ENCODE assay signal across 20 mouse cellular contexts in the genomic region with DNA sequence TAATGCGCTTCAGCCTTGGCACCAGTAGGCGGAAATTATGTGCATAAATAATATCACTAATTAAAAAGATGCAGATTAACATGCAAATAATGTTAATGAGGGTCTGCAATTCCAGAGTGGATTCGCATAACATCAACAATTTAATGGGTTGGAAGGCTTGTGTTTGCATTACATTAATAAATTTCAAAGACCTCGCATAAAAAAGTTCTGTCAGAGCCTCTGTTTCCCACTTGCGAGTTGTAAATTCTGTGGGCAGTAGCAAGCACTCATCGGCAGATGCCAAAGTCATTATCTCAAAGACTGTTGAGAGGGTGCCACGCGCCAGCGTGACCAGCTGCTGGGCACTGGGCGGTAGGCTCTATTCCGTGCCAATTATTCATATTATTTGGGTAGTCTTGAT.
DNase-seq lines count a peak whose midpoint lies in the region; ATAC-seq lines count a peak whose summit lies in the region.
"Had no signal": no experiment of that assay in that cellular context is flagged by ENCODE, and none has a peak within 500 bp of the region (broad histone marks: within the 10 kb centered on the region; RNA-seq: fewer than 3 reads in every experiment).

No protein-coding gene starts in this region.

- H3K9ac ChIP-seq in forebrain, embryonic 14.5 days (ENCODE audit: low read length) = no peak overlapping the region
- H3K9ac ChIP-seq in forebrain, embryonic 11.5 days (ENCODE audit: low read length) = no peak overlapping the region
- H3K9ac ChIP-seq in midbrain, embryonic 13.5 days (replicated peaks) = no peak overlapping the region
- no peak overlapping the region for H3K9ac ChIP-seq in midbrain, embryonic 11.5 days (ENCODE audit: low read length)
- H3K9ac ChIP-seq in forebrain, embryonic 16.5 days (replicated peaks; ENCODE audit: low read depth, low read length) = no peak overlapping the region
- H3K9ac ChIP-seq in midbrain, embryonic 16.5 days (ENCODE audit: low read depth, low read length) = no peak overlapping the region
- H3K9ac ChIP-seq: embryonic facial prominence, embryonic 12.5 days; limb, embryonic 15.5 days had no signal

- no peaks in the 10 kb centered on the region for H3K36me3 ChIP-seq in forebrain, embryonic 14.5 days (ENCODE audit: control insufficient read depth, insufficient read depth, low read length)
- H3K36me3 ChIP-seq in forebrain, embryonic 11.5 days (ENCODE audit: control insufficient read depth, insufficient read depth, low read length) = no peaks in the 10 kb centered on the region
- H3K36me3 ChIP-seq in midbrain, embryonic 13.5 days = no peaks in the 10 kb centered on the region
- H3K36me3 ChIP-seq in midbrain, embryonic 11.5 days (ENCODE audit: control insufficient read depth, insufficient read depth, low read length) = no peaks in the 10 kb centered on the region
- no peaks in the 10 kb centered on the region for H3K36me3 ChIP-seq in forebrain, embryonic 16.5 days (ENCODE audit: control insufficient read depth, insufficient read depth)
- H3K36me3 ChIP-seq in midbrain, embryonic 16.5 days (ENCODE audit: control insufficient read depth, insufficient read depth, low read length) = no peaks in the 10 kb centered on the region
- H3K36me3 ChIP-seq: embryonic facial prominence, embryonic 12.5 days; limb, embryonic 15.5 days had no signal

- H3K27me3 ChIP-seq in forebrain, embryonic 14.5 days (replicated peaks; ENCODE audit: control insufficient read depth, insufficient read depth, low read length) = 0 out of 2 replicates have a peak, but pooled peaks cover 3% of the 10 kb centered on the region
- H3K27me3 ChIP-seq in forebrain, embryonic 11.5 days (ENCODE audit: control insufficient read depth, insufficient read depth, low read length) = no peaks in the 10 kb centered on the region
- peaks cover 3% of the 10 kb centered on the region; the same call in 1 of the 2 replicates for H3K27me3 ChIP-seq in midbrain, embryonic 13.5 days
- no peaks in the 10 kb centered on the region for H3K27me3 ChIP-seq in midbrain, embryonic 11.5 days (ENCODE audit: control insufficient read depth, insufficient read depth, low read length)
- peaks cover 38% of the 10 kb centered on the region for H3K27me3 ChIP-seq in forebrain, embryonic 16.5 days (replicated peaks; ENCODE audit: control insufficient read depth, insufficient read depth, low read length)
- no peaks in the 10 kb centered on the region for H3K27me3 ChIP-seq in midbrain, embryonic 16.5 days (ENCODE audit: control insufficient read depth, insufficient read depth, low read depth, low read length)
- H3K27me3 ChIP-seq: CH12.LX; embryonic facial prominence, embryonic 12.5 days; limb, embryonic 15.5 days had no signal

- no peak overlapping the region for H3K27ac ChIP-seq in forebrain, embryonic 14.5 days (ENCODE audit: low read depth, low read length)
- H3K27ac ChIP-seq in forebrain, embryonic 11.5 days (ENCODE audit: low read depth, low read length) = no peak overlapping the region
- no peak overlapping the region for H3K27ac ChIP-seq in midbrain, embryonic 13.5 days
- no peak overlapping the region for H3K27ac ChIP-seq in midbrain, embryonic 11.5 days (ENCODE audit: low read depth, low read length)
- no peak overlapping the region for H3K27ac ChIP-seq in forebrain, embryonic 16.5 days (ENCODE audit: low read length)
- H3K27ac ChIP-seq in midbrain, embryonic 16.5 days (ENCODE audit: low read length) = no peak overlapping the region
- H3K27ac ChIP-seq: embryonic facial prominence, embryonic 12.5 days; layer of hippocampus, adult 2 months; limb, embryonic 15.5 days had no signal

- H3K4me1 ChIP-seq in forebrain, embryonic 14.5 days (ENCODE audit: control insufficient read depth, insufficient read depth, low read length) = peaks cover 13% of the 10 kb centered on the region
- H3K4me1 ChIP-seq in forebrain, embryonic 11.5 days (replicated peaks; ENCODE audit: control insufficient read depth, insufficient read depth, low read length) = no peaks in the 10 kb centered on the region
- H3K4me1 ChIP-seq in midbrain, embryonic 13.5 days (replicated peaks) = peaks cover 17% of the 10 kb centered on the region
- no peaks in the 10 kb centered on the region for H3K4me1 ChIP-seq in midbrain, embryonic 11.5 days (ENCODE audit: control insufficient read depth, insufficient read depth, low read length)
- H3K4me1 ChIP-seq in forebrain, embryonic 16.5 days (replicated peaks; ENCODE audit: control insufficient read depth, insufficient read depth, low read length) = peaks cover 21% of the 10 kb centered on the region
- peaks cover 6% of the 10 kb centered on the region; the same call in 1 of the 2 replicates for H3K4me1 ChIP-seq in midbrain, embryonic 16.5 days (ENCODE audit: control insufficient read depth, insufficient read depth, low read length)
- H3K4me1 ChIP-seq: embryonic facial prominence, embryonic 12.5 days; limb, embryonic 15.5 days had no signal

- H3K9me3 ChIP-seq in forebrain, embryonic 14.5 days (replicated peaks; ENCODE audit: control insufficient read depth, low read length) = no peaks in the 10 kb centered on the region
- no peaks in the 10 kb centered on the region for H3K9me3 ChIP-seq in forebrain, embryonic 11.5 days (ENCODE audit: control insufficient read depth, low read length)
- no peaks in the 10 kb centered on the region for H3K9me3 ChIP-seq in midbrain, embryonic 13.5 days
- H3K9me3 ChIP-seq in midbrain, embryonic 11.5 days (ENCODE audit: control insufficient read depth, low read length) = no peaks in the 10 kb centered on the region
- H3K9me3 ChIP-seq in forebrain, embryonic 16.5 days (ENCODE audit: control insufficient read depth, low read length) = no peaks in the 10 kb centered on the region
- H3K9me3 ChIP-seq in midbrain, embryonic 16.5 days (replicated peaks; ENCODE audit: control insufficient read depth, low read length, poor library complexity, severe bottlenecking) = no peaks in the 10 kb centered on the region
- H3K9me3 ChIP-seq: embryonic facial prominence, embryonic 12.5 days; limb, embryonic 15.5 days had no signal

- WGBS in forebrain, embryonic 14.5 days = 18% methylated on average over 11 of the region's 11 CpGs
- WGBS in forebrain, embryonic 11.5 days = 76% methylated on average over 11 of the region's 11 CpGs
- 63% methylated on average over 11 of the region's 11 CpGs for WGBS in midbrain, embryonic 13.5 days
- WGBS in midbrain, embryonic 11.5 days = 94% methylated on average over 11 of the region's 11 CpGs
- WGBS in forebrain, embryonic 16.5 days = 13% methylated on average over 11 of the region's 11 CpGs
- WGBS in midbrain, embryonic 16.5 days = 52% methylated on average over 11 of the region's 11 CpGs

- H3K4me3 ChIP-seq in forebrain, embryonic 14.5 days (ENCODE audit: low read depth, low read length) = no peak overlapping the region
- no peak overlapping the region for H3K4me3 ChIP-seq in forebrain, embryonic 11.5 days (ENCODE audit: low read depth, low read length)
- H3K4me3 ChIP-seq in midbrain, embryonic 13.5 days (replicated peaks) = no peak overlapping the region
- H3K4me3 ChIP-seq in midbrain, embryonic 11.5 days (ENCODE audit: low read depth, low read length) = no peak overlapping the region
- H3K4me3 ChIP-seq in forebrain, embryonic 16.5 days (replicated peaks; ENCODE audit: low read length) = no peak overlapping the region
- H3K4me3 ChIP-seq in midbrain, embryonic 16.5 days (ENCODE audit: low read depth, low read length) = no peak overlapping the region
- H3K4me3 ChIP-seq: embryonic facial prominence, embryonic 12.5 days; erythroblast, embryonic 14.5 days; layer of hippocampus, adult 2 months; limb, embryonic 15.5 days had no signal

- peak; percentile 88 for ATAC-seq in forebrain, embryonic 14.5 days
- no peak for ATAC-seq in forebrain, embryonic 11.5 days (replicated peaks; ENCODE audit: low FRiP score)
- peak; percentile 71; the same call in 1 of the 2 replicates for ATAC-seq in midbrain, embryonic 13.5 days
- ATAC-seq in midbrain, embryonic 11.5 days (ENCODE audit: low FRiP score) = no peak
- peak; percentile 92 for ATAC-seq in forebrain, embryonic 16.5 days
- ATAC-seq in midbrain, embryonic 16.5 days = peak; percentile 64

- peak; percentile 80 for DNase-seq in forebrain, embryonic 14.5 days (ENCODE audit: low spot score)
- DNase-seq in forebrain, embryonic 11.5 days (ENCODE audit: low spot score) = no peak
- no peak for DNase-seq in midbrain, embryonic 11.5 days (ENCODE audit: low spot score, missing footprints)
- DNase-seq in thymus, postnatal 36 days = no peak
- DNase-seq in urinary bladder, postnatal 4 days (ENCODE audit: low spot score in 2 of 2) = no peak
- DNase-seq: adrenal gland, postnatal 36 days; cerebellum, adult 8-10 months; gastrocnemius, postnatal 25 days; kidney, adult 8-10 months; kidney, postnatal 14 days; layer of hippocampus, postnatal 36 days; lung, postnatal 10 days had no signal

- H3K4me2 ChIP-seq in forebrain, embryonic 14.5 days (ENCODE audit: low read length) = no peak overlapping the region
- no peak overlapping the region for H3K4me2 ChIP-seq in forebrain, embryonic 11.5 days (ENCODE audit: low read depth, low read length, severe bottlenecking)
- H3K4me2 ChIP-seq in midbrain, embryonic 13.5 days (replicated peaks) = no peak overlapping the region
- H3K4me2 ChIP-seq in midbrain, embryonic 11.5 days = no peak overlapping the region
- H3K4me2 ChIP-seq in forebrain, embryonic 16.5 days (ENCODE audit: low read length) = no peak overlapping the region
- H3K4me2 ChIP-seq in midbrain, embryonic 16.5 days (ENCODE audit: low read length) = no peak overlapping the region
- H3K4me2 ChIP-seq: embryonic facial prominence, embryonic 12.5 days; limb, embryonic 15.5 days had no signal

Comparison
In these comparisons a context has a peak if more than half of its experiments do, and no peak if none do; other contexts are left out.
1. ATAC-seq: peak in forebrain, embryonic 14.5 days (single experiment), midbrain, embryonic 13.5 days (single experiment), forebrain, embryonic 16.5 days (single experiment) and midbrain, embryonic 16.5 days (single experiment); none in forebrain, embryonic 11.5 days (single experiment) and midbrain, embryonic 11.5 days (single experiment).